Mouse (Mus musculus) limb, embryonic 13.5 days (tissue): ENCODE measurements around the gene Ppard. TPM values are rescaled to one million over a fixed set of nuclear protein-coding genes. Genes with fewer than 3 reads are reported as not detected.

ENCODE experiments used
- ATAC-seq: fragments of 200-750 bp; cut with Nextera tagmentation; 2 replicates; pipeline ENCODE4 v1.8.0; 2017; ENCODE audit warnings: low read depth, moderate number of reproducible peaks, moderate TSS enrichment; ENCODE audit not compliant: low FRiP score
- H3K27ac ChIP-seq: fragments of 300-500 bp; sonication (generic); 2 replicates; pipeline ENCODE4 v1.5.1; 2015; ENCODE audit warnings: inconsistent platforms, mild to moderate bottlenecking, moderate library complexity
- H3K27me3 ChIP-seq: fragments of 300-500 bp; sonication (generic); 2 replicates; pipeline ENCODE4 v1.6.1; 2015; ENCODE audit warnings: mild to moderate bottlenecking, inconsistent platforms
- H3K36me3 ChIP-seq: fragments of 300-500 bp; sonication (generic); 2 replicates; pipeline ENCODE4 v1.6.1; 2015; ENCODE audit warnings: inconsistent platforms, mild to moderate bottlenecking, moderate library complexity
- H3K4me1 ChIP-seq: fragments of 300-500 bp; sonication (generic); 2 replicates; pipeline ENCODE4 v1.6.1; 2015; ENCODE audit warnings: inconsistent platforms
- H3K4me2 ChIP-seq: fragments of 300-500 bp; sonication (generic); replicated peaks from 2 replicates; pipeline ENCODE4 v1.6.1; 2015; ENCODE audit warnings: inconsistent platforms, mild to moderate bottlenecking, moderate library complexity
- H3K4me3 ChIP-seq: fragments of 300-500 bp; sonication (generic); 2 replicates; pipeline ENCODE4 v1.5.1; 2015; ENCODE audit warnings: moderate library complexity, mild to moderate bottlenecking, inconsistent platforms
- H3K9ac ChIP-seq: fragments of 300-500 bp; sonication (generic); 2 replicates; pipeline ENCODE4 v1.6.1; 2015; ENCODE audit warnings: mild to moderate bottlenecking, inconsistent platforms
- H3K9me3 ChIP-seq: fragments of 300-500 bp; sonication (generic); 2 replicates; pipeline ENCODE4 v1.6.1; 2016; ENCODE audit warnings: inconsistent platforms
- WGBS: fragments of 180-500 bp; shearing (Covaris S2); methylation state at CpG from one replicate; pipeline ENCODE4 v1.1.7; 2015; 5-methylcytosine and 5-hydroxymethylcytosine counted together
- polyA plus RNA-seq: library from polyadenylated mRNA; unstranded; fragments of >200 nt; fragmentation: Nextera tagmentation; extraction: Ambion mirVana; gene quantifications from 2 replicates; pipeline ENCODE4 v1.2.1, GENCODE M21; 2015

Gene Ppard
- polyA plus RNA-seq, 1 experiment from 2014 or later, result 3.0 TPM

- peak overlapping the region; percentile 72; the same call in 1 of the 2 replicates for H3K27ac ChIP-seq
- peaks cover 41% of the 10 kb centered on the region for H3K36me3 ChIP-seq
- no peak for ATAC-seq
- H3K9me3 ChIP-seq, result no peaks in the 10 kb centered on the region
- no peak overlapping the region for H3K4me2 ChIP-seq
- no peaks in the 10 kb centered on the region for H3K27me3 ChIP-seq
- peaks cover 22% of the 10 kb centered on the region for H3K4me1 ChIP-seq
- 44% methylated on average over 4 of the region's 4 CpGs for WGBS
- peak overlapping the region; percentile 32; the same call in 1 of the 2 replicates for H3K9ac ChIP-seq
- no peak overlapping the region for H3K4me3 ChIP-seq
Observed at GRCm38 (mm10) chr17:28293716-28294115, 61.2 kb downstream of the Ppard start.

GRCm38 (mm10) chr17:28294449-28295333 lies 62.2 kb downstream of the Ppard start:
- no peak overlapping the region for H3K4me3 ChIP-seq
- H3K27me3 ChIP-seq, result no peaks in the 10 kb centered on the region
- H3K4me1 ChIP-seq, result peaks cover 30% of the 10 kb centered on the region
- ATAC-seq, result no peak
- WGBS, result 66% methylated on average over 17 of the region's 17 CpGs
- H3K9me3 ChIP-seq, result no peaks in the 10 kb centered on the region
- H3K4me2 ChIP-seq, result no peak overlapping the region
- peaks cover 51% of the 10 kb centered on the region for H3K36me3 ChIP-seq
- 0 out of 2 replicates have a peak overlapping the region, but pooled peaks have one; percentile 32 for H3K9ac ChIP-seq
- peak overlapping the region; percentile 72; the same call in 1 of the 2 replicates for H3K27ac ChIP-seq

- Histone ChIP-seq H3K4me2 (no peak overlapping the region), H3K36me3 (peaks cover 47% of the 10 kb centered on the region), H3K9me3 (no peaks in the 10 kb centered on the region), H3K9ac (no peak overlapping the region), H3K27me3 (no peaks in the 10 kb centered on the region), H3K27ac (no peak overlapping the region), H3K4me1 (peaks cover 30% of the 10 kb centered on the region), H3K4me3 (no peak overlapping the region)
- 93% methylated on average over 17 of the region's 17 CpGs for WGBS
- ATAC-seq, result no peak
Observed at GRCm38 (mm10) chr17:28298888-28299287, 66.4 kb downstream of the Ppard start.

GRCm38 (mm10) chr17:28299669-28300320 lies 67.3 kb downstream of the Ppard start:
- H3K27ac ChIP-seq, result peak overlapping the region; percentile 52; the same call in 1 of the 2 replicates

GRCm38 (mm10) chr17:28300323-28300722 lies 67.8 kb downstream of the Ppard start:
- Histone ChIP-seq H3K9me3 (no peaks in the 10 kb centered on the region), H3K36me3 (peaks cover 47% of the 10 kb centered on the region), H3K4me3 (no peak overlapping the region), H3K4me2 (no peak overlapping the region), H3K9ac (no peak overlapping the region), H3K27ac (peak overlapping the region; percentile 52; the same call in 1 of the 2 replicates), H3K27me3 (no peaks in the 10 kb centered on the region), H3K4me1 (peaks cover 16% of the 10 kb centered on the region)
- ATAC-seq, result no peak
- WGBS, result 50% methylated on average over 9 of the region's 9 CpGs

More at GRCm38 (mm10) chr17:28299669-28300320, 67.3 kb downstream of the Ppard start:
- no peaks in the 10 kb centered on the region for H3K9me3 ChIP-seq
- no peaks in the 10 kb centered on the region for H3K27me3 ChIP-seq
- peaks cover 47% of the 10 kb centered on the region for H3K36me3 ChIP-seq
- no peak overlapping the region for H3K4me3 ChIP-seq
- 35% methylated on average over 11 of the region's 11 CpGs for WGBS
- peaks cover 21% of the 10 kb centered on the region for H3K4me1 ChIP-seq
- no peak overlapping the region for H3K9ac ChIP-seq
- ATAC-seq, result 0 out of 2 replicates have a peak, but pooled peaks have one; percentile 31
- no peak overlapping the region for H3K4me2 ChIP-seq

- H3K4me1 ChIP-seq, result peaks cover 13% of the 10 kb centered on the region
- H3K9ac ChIP-seq, result no peak overlapping the region
- peaks cover 43% of the 10 kb centered on the region for H3K36me3 ChIP-seq
- H3K9me3 ChIP-seq, result no peaks in the 10 kb centered on the region
- H3K4me3 ChIP-seq, result no peak overlapping the region
- H3K4me2 ChIP-seq, result no peak overlapping the region
- H3K27ac ChIP-seq, result no peak overlapping the region
- WGBS, result 63% methylated on average over 3 of the region's 3 CpGs
- no peak for ATAC-seq
- H3K27me3 ChIP-seq, result no peaks in the 10 kb centered on the region
Observed at GRCm38 (mm10) chr17:28300850-28301249, 68.3 kb downstream of the Ppard start.

GRCm38 (mm10) chr17:28305172-28305571 lies 72.7 kb downstream of the Ppard start:
- WGBS, result 50% methylated on average over 10 of the region's 10 CpGs
- H3K4me3 ChIP-seq, result no peak overlapping the region
- no peak for ATAC-seq

GRCm38 (mm10) chr17:28308297-28309195 lies 76.0 kb downstream of the Ppard start:
- 12% methylated on average over 18 of the region's 18 CpGs for WGBS
- peak overlapping the region; percentile 35; the same call in 1 of the 2 replicates for H3K9ac ChIP-seq
- H3K27me3 ChIP-seq, result no peaks in the 10 kb centered on the region
- peak overlapping the region; percentile 45 for H3K4me2 ChIP-seq
- H3K27ac ChIP-seq, result peak overlapping the region; percentile 39; the same call in 1 of the 2 replicates
- H3K4me1 ChIP-seq, result peaks cover 12% of the 10 kb centered on the region
- ATAC-seq, result peak; percentile 21; the same call in 1 of the 2 replicates
- H3K36me3 ChIP-seq, result no peaks in the 10 kb centered on the region
- no peaks in the 10 kb centered on the region for H3K9me3 ChIP-seq
- no peak overlapping the region for H3K4me3 ChIP-seq

More at GRCm38 (mm10) chr17:28305172-28305571, 72.7 kb downstream of the Ppard start:
- peaks cover 12% of the 10 kb centered on the region for H3K36me3 ChIP-seq
- no peak overlapping the region for H3K9ac ChIP-seq
- no peaks in the 10 kb centered on the region for H3K27me3 ChIP-seq
- no peak overlapping the region for H3K4me2 ChIP-seq
- H3K9me3 ChIP-seq, result no peaks in the 10 kb centered on the region
- H3K4me1 ChIP-seq, result peaks cover 8% of the 10 kb centered on the region
- no peak overlapping the region for H3K27ac ChIP-seq

- Histone ChIP-seq H3K36me3 (peaks cover 5% of the 10 kb centered on the region), H3K27ac (no peak overlapping the region), H3K4me3 (no peak overlapping the region), H3K27me3 (no peaks in the 10 kb centered on the region), H3K4me2 (no peak overlapping the region), H3K9me3 (no peaks in the 10 kb centered on the region), H3K4me1 (peaks cover 31% of the 10 kb centered on the region), H3K9ac (no peak overlapping the region)
- ATAC-seq, result no peak
- WGBS, result 76% methylated on average over 3 of the region's 3 CpGs
Observed at GRCm38 (mm10) chr17:28310831-28311230, 78.3 kb downstream of the Ppard start.

- no peak overlapping the region for H3K4me3 ChIP-seq
- no peak overlapping the region for H3K9ac ChIP-seq
- no peak overlapping the region for H3K4me2 ChIP-seq
- no peaks in the 10 kb centered on the region for H3K27me3 ChIP-seq
- peaks cover 34% of the 10 kb centered on the region for H3K4me1 ChIP-seq
- 67% methylated on average over 5 of the region's 5 CpGs for WGBS
- peaks cover 12% of the 10 kb centered on the region for H3K36me3 ChIP-seq
- no peak overlapping the region for H3K27ac ChIP-seq
- ATAC-seq, result no peak
- no peaks in the 10 kb centered on the region for H3K9me3 ChIP-seq
Observed at GRCm38 (mm10) chr17:28311366-28312132, 79.0 kb downstream of the Ppard start.
